Mouse (Mus musculus): ENCODE measurements at regions not wholly inside any gene's neighbourhood (a gene's known extent, or its start where the extent isn't known, plus 50 kb on each side); places are given as distances from the start of the nearest gene placed in this dataset.

- WGBS (ENCODE audit: missing documents) = 98% methylated on average over 12 of the region's 13 CpGs
- no peaks in the 10 kb centered on the region for H3K79me2 ChIP-seq (ENCODE audit: inconsistent target)
- H3K36me3 ChIP-seq (ENCODE audit: inconsistent target) = no peaks in the 10 kb centered on the region
- no peak overlapping the region for H3K27ac ChIP-seq
- H3K4me3 ChIP-seq (ENCODE audit: inconsistent target) = no peak overlapping the region
Measured at GRCm38 (mm10) chr6:50054233-50054632, 55.8 kb upstream of the Mpp6 start.

- 89% methylated on average over 11 of the region's 11 CpGs for WGBS (ENCODE audit: missing documents)
- no peak overlapping the region for H3K27ac ChIP-seq
- no peak overlapping the region for H3K4me3 ChIP-seq (ENCODE audit: inconsistent target)
- no peaks in the 10 kb centered on the region for H3K36me3 ChIP-seq (ENCODE audit: inconsistent target)
- no peaks in the 10 kb centered on the region for H3K79me2 ChIP-seq (ENCODE audit: inconsistent target)
Measured at GRCm38 (mm10) chr6:50058596-50058995, 51.4 kb upstream of the Mpp6 start.

GRCm38 (mm10) chr6:50059917-50060316 lies 50.1 kb upstream of the Mpp6 start:
- no peaks in the 10 kb centered on the region for H3K79me2 ChIP-seq (ENCODE audit: inconsistent target)
- no peak overlapping the region for H3K27ac ChIP-seq
- no peaks in the 10 kb centered on the region for H3K36me3 ChIP-seq (ENCODE audit: inconsistent target)
- no peak overlapping the region for H3K4me3 ChIP-seq (ENCODE audit: inconsistent target)
- 30% methylated on average over 3 of the region's 3 CpGs for WGBS (ENCODE audit: missing documents)

Data from macrophage (primary cell).